Mouse (Mus musculus) embryonic facial prominence, embryonic 14.5 days (tissue): ENCODE results near the gene 1700001J03Rik. TPM values are rescaled to one million over a fixed set of nuclear protein-coding genes. Genes with fewer than 3 reads are reported as not detected.

ENCODE experiments used
- ATAC-seq: fragments of 200-750 bp; cut with Nextera tagmentation; 2 replicates; pipeline ENCODE4 v1.8.0; 2017; ENCODE audit warnings: low read depth, moderate number of reproducible peaks, moderate TSS enrichment
- DNase-seq: peaks from one replicate; pipeline ENCODE4 v3.0.0-alpha.2; 2015; ENCODE audit warnings: low spot score
- H3K27ac ChIP-seq: fragments of 300-500 bp; sonication (generic); replicated peaks from 2 replicates; pipeline ENCODE4 v1.5.1; 2014; ENCODE audit warnings: low read depth, mild to moderate bottlenecking, low read length, moderate library complexity
- H3K27me3 ChIP-seq: fragments of 300-500 bp; sonication (generic); replicated peaks from 2 replicates; pipeline ENCODE4 v1.6.1; 2014; ENCODE audit warnings: low read length; ENCODE audit not compliant: control insufficient read depth, insufficient read depth
- H3K36me3 ChIP-seq: fragments of 300-500 bp; sonication (generic); 2 replicates; pipeline ENCODE4 v1.6.1; 2014; ENCODE audit warnings: low read length, mixed read lengths; ENCODE audit not compliant: control insufficient read depth, insufficient read depth
- H3K4me1 ChIP-seq: fragments of 300-500 bp; sonication (generic); 2 replicates; pipeline ENCODE4 v1.6.1; 2014; ENCODE audit warnings: antibody characterized with exemption, low read length; ENCODE audit not compliant: control insufficient read depth, insufficient read depth
- H3K4me2 ChIP-seq: fragments of 300-500 bp; sonication (generic); 2 replicates; pipeline ENCODE4 v1.6.1; 2014; ENCODE audit warnings: low read depth, mild to moderate bottlenecking, low read length, moderate library complexity, mixed read lengths
- H3K4me3 ChIP-seq: fragments of 300-500 bp; sonication (generic); 2 replicates; pipeline ENCODE4 v1.5.1; 2014; ENCODE audit warnings: low read depth, mild to moderate bottlenecking, low read length
- H3K9ac ChIP-seq: fragments of 300-500 bp; sonication (generic); 2 replicates; pipeline ENCODE4 v1.6.1; 2014; ENCODE audit warnings: low read depth, mild to moderate bottlenecking, low read length, moderate library complexity, mixed read lengths
- H3K9me3 ChIP-seq: fragments of 300-500 bp; sonication (generic); 2 replicates; pipeline ENCODE4 v1.6.1; 2016; ENCODE audit warnings: low read length; ENCODE audit not compliant: control insufficient read depth
- WGBS: fragments of 180-500 bp; shearing (Covaris S2); extraction: QIAGEN DNeasy Blood & Tissue Kit; methylation state at CpG from one replicate; pipeline ENCODE4 v1.1.7; 2014; 5-methylcytosine and 5-hydroxymethylcytosine counted together
- polyA plus RNA-seq: library from polyadenylated mRNA; unstranded; fragments of >200 nt; fragmentation: Nextera tagmentation; extraction: Ambion mirVana; gene quantifications from 2 replicates; pipeline ENCODE4 v1.2.1, GENCODE M21; 2014

Gene 1700001J03Rik
- polyA plus RNA-seq, 1 experiment from 2014 or later = not detected

GRCm38 (mm10) chr5:146223786-146224185 lies 38.7 kb upstream of the 1700001J03Rik start:
- Histone ChIP-seq H3K36me3 (peaks cover 8% of the 10 kb centered on the region; the same call in 1 of the 2 replicates), H3K9me3 (no peaks in the 10 kb centered on the region), H3K27ac (no peak overlapping the region), H3K9ac (no peak overlapping the region), H3K4me2 (no peak overlapping the region), H3K27me3 (no peaks in the 10 kb centered on the region), H3K4me1 (peaks cover 5% of the 10 kb centered on the region; the same call in 1 of the 2 replicates), H3K4me3 (no peak overlapping the region)
- no peak for ATAC-seq
- peak; percentile 59 for DNase-seq
- WGBS = 75% methylated on average over 5 of the region's 5 CpGs

- WGBS = 27% methylated on average over 6 of the region's 6 CpGs
- H3K4me3 ChIP-seq = peak overlapping the region; percentile 62
- no peak for DNase-seq
- peaks cover 28% of the 10 kb centered on the region for H3K36me3 ChIP-seq
- H3K4me1 ChIP-seq = peaks cover 5% of the 10 kb centered on the region; the same call in 1 of the 2 replicates
- no peak for ATAC-seq
- H3K9me3 ChIP-seq = no peaks in the 10 kb centered on the region
- H3K27ac ChIP-seq = peak overlapping the region; percentile 95
- peak overlapping the region; percentile 77 for H3K9ac ChIP-seq
- no peaks in the 10 kb centered on the region for H3K27me3 ChIP-seq
- peak overlapping the region; percentile 81 for H3K4me2 ChIP-seq
These were observed 36.6 kb upstream of the 1700001J03Rik start for GRCm38 (mm10) chr5:146221722-146222121.

GRCm38 (mm10) chr5:146220879-146221714 lies 36.0 kb upstream of the 1700001J03Rik start, which contains the start of gene Rnf6:
Gene Rnf6 (minus strand): TSS chr5:146221555.
- Histone ChIP-seq H3K27me3 (no peaks in the 10 kb centered on the region), H3K4me2 (peak within 1 kb of the TSS; percentile 81), H3K9me3 (no peaks in the 10 kb centered on the region), H3K9ac (peak within 1 kb of the TSS; percentile 77), H3K4me3 (peak within 1 kb of the TSS; percentile 62), H3K27ac (peak within 1 kb of the TSS; percentile 95), H3K36me3 (peaks cover 30% of the 10 kb centered on the region), H3K4me1 (peaks cover 5% of the 10 kb centered on the region; the same call in 1 of the 2 replicates)
- ATAC-seq (peak; percentile 100), DNase-seq (peak; percentile 99)
- WGBS = under 1% methylated on average over 59 of the region's 67 CpGs

- Histone ChIP-seq H3K27me3 (no peaks in the 10 kb centered on the region), H3K4me1 (peaks cover 5% of the 10 kb centered on the region; the same call in 1 of the 2 replicates), H3K4me2 (peak overlapping the region; percentile 81), H3K36me3 (peaks cover 36% of the 10 kb centered on the region), H3K4me3 (peak overlapping the region; percentile 62), H3K27ac (peak overlapping the region; percentile 23; the same call in 1 of the 2 replicates), H3K9me3 (no peaks in the 10 kb centered on the region), H3K9ac (peak overlapping the region; percentile 77)
- WGBS = 7% methylated on average over 13 of the region's 13 CpGs
- DNase-seq = no peak
- ATAC-seq = peak; percentile 36; the same call in 1 of the 2 replicates
These were observed 35.4 kb upstream of the 1700001J03Rik start for GRCm38 (mm10) chr5:146220501-146220878.

- no peaks in the 10 kb centered on the region for H3K4me1 ChIP-seq
- 0 out of 2 replicates have a peak, but pooled peaks cover 5% of the 10 kb centered on the region for H3K9me3 ChIP-seq
- H3K4me2 ChIP-seq = no peak overlapping the region
- WGBS = 98% methylated on average over 5 of the region's 5 CpGs
- no peak overlapping the region for H3K4me3 ChIP-seq
- no peak for ATAC-seq
- no peak overlapping the region for H3K27ac ChIP-seq
- H3K9ac ChIP-seq = no peak overlapping the region
- H3K36me3 ChIP-seq = peaks cover 82% of the 10 kb centered on the region
- H3K27me3 ChIP-seq = no peaks in the 10 kb centered on the region
- DNase-seq = no peak
These were observed 20.4 kb upstream of the 1700001J03Rik start for GRCm38 (mm10) chr5:146205537-146205936.

- no peak for DNase-seq
- H3K9me3 ChIP-seq = 0 out of 2 replicates have a peak, but pooled peaks cover 5% of the 10 kb centered on the region
- H3K27ac ChIP-seq = no peak overlapping the region
- H3K4me1 ChIP-seq = no peaks in the 10 kb centered on the region
- WGBS = 78% methylated on average over 2 of the region's 2 CpGs
- peaks cover 69% of the 10 kb centered on the region for H3K36me3 ChIP-seq
- no peak for ATAC-seq
- H3K27me3 ChIP-seq = no peaks in the 10 kb centered on the region
- no peak overlapping the region for H3K9ac ChIP-seq
- H3K4me2 ChIP-seq = no peak overlapping the region
- H3K4me3 ChIP-seq = no peak overlapping the region
These were observed 18.8 kb upstream of the 1700001J03Rik start for GRCm38 (mm10) chr5:146203921-146204320.

GRCm38 (mm10) chr5:146200580-146200979 lies 15.5 kb upstream of the 1700001J03Rik start:
- H3K4me1 ChIP-seq = no peaks in the 10 kb centered on the region
- H3K27ac ChIP-seq = no peak overlapping the region
- ATAC-seq (no peak), DNase-seq (no peak)
- no peak overlapping the region for H3K9ac ChIP-seq
- no peak overlapping the region for H3K4me2 ChIP-seq
- 96% methylated on average over 6 of the region's 6 CpGs for WGBS
- H3K4me3 ChIP-seq = no peak overlapping the region
- no peaks in the 10 kb centered on the region for H3K27me3 ChIP-seq
- peaks cover 36% of the 10 kb centered on the region for H3K36me3 ChIP-seq
- 0 out of 2 replicates have a peak, but pooled peaks cover 5% of the 10 kb centered on the region for H3K9me3 ChIP-seq

- no peak overlapping the region for H3K4me3 ChIP-seq
- DNase-seq (no peak), ATAC-seq (no peak)
- 0 out of 2 replicates have a peak, but pooled peaks cover 5% of the 10 kb centered on the region for H3K9me3 ChIP-seq
- H3K36me3 ChIP-seq = peaks cover 26% of the 10 kb centered on the region
- no peak overlapping the region for H3K9ac ChIP-seq
- no peaks in the 10 kb centered on the region for H3K4me1 ChIP-seq
- H3K27ac ChIP-seq = no peak overlapping the region
- 93% methylated on average over 2 of the region's 2 CpGs for WGBS
- H3K4me2 ChIP-seq = no peak overlapping the region
- no peaks in the 10 kb centered on the region for H3K27me3 ChIP-seq
These were observed 14.4 kb upstream of the 1700001J03Rik start for GRCm38 (mm10) chr5:146199540-146199939.
